Mouse (Mus musculus) CH12.LX (cell line): ENCODE measurements around the gene Casp8ap2. TPM values are rescaled to one million over a fixed set of nuclear protein-coding genes. Genes with fewer than 3 reads are reported as not detected.

Source experiments
- DNase-seq: peaks from one replicate; pipeline ENCODE4 v3.0.0-alpha.2; 2013; ENCODE audit errors: extremely low read depth
- H3K27ac ChIP-seq: 2 replicates; pipeline ENCODE4 v1.5.1; 2012; ENCODE audit warnings: low read depth, mild to moderate bottlenecking, control low read depth, moderate library complexity; ENCODE audit not compliant: insufficient read depth
- H3K27me3 ChIP-seq: replicated peaks from 2 replicates; pipeline ENCODE3; 2012; ENCODE audit warnings: inconsistent platforms
- H3K36me3 ChIP-seq, 2 experiments: replicated peaks in 1 of 2; 2 replicates each; pipeline versions ENCODE3 to v1.6.1; 2012; ENCODE audit warnings: inconsistent platforms in 1 of 2, low read length in 1 of 2, mild to moderate bottlenecking in 1 of 2, mixed read lengths in 1 of 2, moderate library complexity in 1 of 2; ENCODE audit not compliant: control insufficient read depth in 1 of 2, insufficient read depth in 1 of 2
- H3K4me1 ChIP-seq, 2 experiments: 2 replicates each; pipeline ENCODE4 v1.6.1; 2012; ENCODE audit warnings: inconsistent platforms in 1 of 2, moderate library complexity in 1 of 2; ENCODE audit not compliant: insufficient read depth in 2 of 2, control insufficient read depth in 1 of 2
- H3K4me2 ChIP-seq: 2 replicates; pipeline ENCODE4 v1.6.1; 2012; ENCODE audit warnings: low read depth, mild to moderate bottlenecking, control low read depth; ENCODE audit not compliant: poor library complexity, insufficient read depth, severe bottlenecking
- H3K4me3 ChIP-seq, 3 experiments: fragments of 150-350 bp in 1 of 3; sonication (generic) in 1 of 3; replicated peaks in 1 of 3; 2 replicates each; pipeline versions ENCODE3 to v1.5.1; 2011 to 2012; ENCODE audit warnings: low read depth in 2 of 3, low read length in 2 of 3, mild to moderate bottlenecking in 2 of 3, moderate library complexity in 2 of 3, control low read depth in 1 of 3, improper control_type of control experiment in 1 of 3, inconsistent platforms in 1 of 3, mixed read lengths in 1 of 3; ENCODE audit not compliant: poor library complexity in 1 of 3
- H3K79me2 ChIP-seq: replicated peaks from 2 replicates; pipeline ENCODE4 v1.6.1; 2012; ENCODE audit warnings: mild to moderate bottlenecking, moderate library complexity; ENCODE audit not compliant: control insufficient read depth, poor library complexity, insufficient read depth, severe bottlenecking; ENCODE audit errors: extremely low read depth
- H3K9ac ChIP-seq: 2 replicates; pipeline ENCODE4 v1.6.1; 2012; ENCODE audit warnings: low read depth, mild to moderate bottlenecking, control low read depth, moderate library complexity; ENCODE audit not compliant: insufficient read depth
- H3K9me3 ChIP-seq: replicated peaks from 2 replicates; pipeline ENCODE3; 2012; ENCODE audit warnings: low read length, inconsistent platforms, mixed read lengths
- CHD2 ChIP-seq: IDR thresholded peaks from 2 replicates; pipeline ENCODE4 v1.6.1; 2011; ENCODE audit warnings: low read length, improper control_type of control experiment
- EP300 ChIP-seq: IDR thresholded peaks from 2 replicates; pipeline ENCODE4 v1.6.1; 2011; ENCODE audit warnings: low read length, improper control_type of control experiment
- ETS1 ChIP-seq: conservative IDR thresholded peaks from 2 replicates; pipeline ENCODE4 v1.6.1; 2012; ENCODE audit warnings: low read depth, mild to moderate bottlenecking, inconsistent platforms, low read length, improper control_type of control experiment, moderate library complexity
- MAFK ChIP-seq: IDR thresholded peaks from 2 replicates; pipeline ENCODE4 v1.6.1; 2011; ENCODE audit warnings: low read length, improper control_type of control experiment; ENCODE audit not compliant: insufficient replicate concordance
- MAX ChIP-seq: IDR thresholded peaks from 2 replicates; pipeline ENCODE4 v1.6.1; 2011; ENCODE audit warnings: low read length, improper control_type of control experiment
- MYC ChIP-seq: IDR thresholded peaks from 2 replicates; pipeline ENCODE4 v1.6.1; 2011; ENCODE audit warnings: low read depth, mild to moderate bottlenecking, improper control_type of control experiment, low read length
- PAX5 ChIP-seq: IDR thresholded peaks from 2 replicates; pipeline ENCODE4 v1.6.1; 2012; ENCODE audit warnings: low read length, inconsistent platforms, mixed read lengths
- RAD21 ChIP-seq: IDR thresholded peaks from 2 replicates; pipeline ENCODE4 v1.6.1; 2011; ENCODE audit warnings: low read depth, mild to moderate bottlenecking, low read length, improper control_type of control experiment, moderate library complexity
- RCOR1 ChIP-seq: conservative IDR thresholded peaks from 2 replicates; pipeline ENCODE4 v1.6.1; 2012; ENCODE audit warnings: low read depth, mild to moderate bottlenecking, inconsistent platforms, low read length, improper control_type of control experiment
- TBP ChIP-seq: conservative IDR thresholded peaks from 2 replicates; pipeline ENCODE4 v1.6.1; 2011; ENCODE audit warnings: low read depth, low read length, improper control_type of control experiment
- TCF12 ChIP-seq: IDR thresholded peaks from 2 replicates; pipeline ENCODE4 v1.6.1; 2014; ENCODE audit warnings: low read depth, mild to moderate bottlenecking, inconsistent platforms, low read length, improper control_type of control experiment
- dilution Hi-C: fragments of 300-500 bp; cut with MboI; formaldehyde crosslinking; loops from 2 replicates; pipeline ENCODE4 v1.14.3; 2020; ENCODE audit warnings: low sequenced_read_pairs; ENCODE audit not compliant: extremely low pct_unique_long_range_greater_than_20kb, extremely low pct_ligation_motif_present
- in situ Hi-C: fragments of 300-500 bp; cut with MboI; formaldehyde crosslinking; loops from 3 replicates; pipeline ENCODE4 v1.14.3; 2019; ENCODE audit warnings: low sequenced_read_pairs, low pct_ligation_motif_present, low pct_unique_long_range_greater_than_20kb, mixed read lengths
- polyA plus RNA-seq: library from polyadenylated mRNA; unstranded; fragments of >175 nt; gene quantifications from 2 replicates; pipeline ENCODE4 v1.2.1, GENCODE M21; 2012; ENCODE audit warnings: low read depth; ENCODE audit not compliant: insufficient read length
- total RNA-seq, 2 experiments: library from RNA; depleted of rRNA; stranded (reverse); fragments of 300-350 nt in 1 of 2; fragments of >200 nt in 1 of 2; gene quantifications; 2 replicates each; pipeline ENCODE4 v1.2.3; 2012 to 2014

Gene Casp8ap2
- total and polyA plus RNA-seq, 3 experiments = 26.3 to 43.4 (median 27.2) TPM

DNA sequence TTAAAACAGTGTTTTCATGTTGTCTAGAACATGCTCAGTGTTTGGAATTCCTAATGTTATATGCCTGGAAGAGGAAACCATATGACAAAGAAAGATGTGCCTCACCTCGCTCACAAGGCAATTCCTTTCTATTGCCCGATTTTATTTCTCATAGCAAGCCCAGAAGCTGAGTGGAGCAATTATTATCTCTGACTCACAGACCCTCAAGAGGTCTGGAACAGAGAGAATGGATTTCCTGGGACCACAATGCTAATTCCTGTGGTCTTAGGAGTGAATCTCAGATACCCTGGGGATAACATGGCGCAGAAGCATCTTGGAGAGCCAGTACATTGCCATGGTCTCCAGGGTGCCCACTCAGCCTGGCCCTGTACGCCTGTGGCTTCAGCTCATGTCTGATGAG is 46.2 kb upstream of the Casp8ap2 start:
- DNase-seq = no peak
- H3K9me3 ChIP-seq = no peaks in the 10 kb centered on the region
- in situ Hi-C loops (loop anchor here (10.0 kb wide), 1 partner anchor 514 kb away; no protein-coding TSS in a partner anchor), dilution Hi-C loops (no loop called here)
- no peak overlapping the region for H3K4me3 ChIP-seq
- no peak overlapping the region for H3K27ac ChIP-seq
- H3K4me1 ChIP-seq = peaks cover 9 to 17% of the 10 kb centered on the region in 2 experiments
- no peak overlapping the region for H3K9ac ChIP-seq
- TF ChIP-seq PAX5 = no peak
- TF ChIP-seq MAX = no peak
- TF ChIP-seq TBP = no peak
- TF ChIP-seq MYC = no peak
- TF ChIP-seq MAFK = no peak
- no peak for TF ChIP-seq ETS1
- no peak for TF ChIP-seq RCOR1
- TF ChIP-seq TCF12 = no peak
- TF ChIP-seq RAD21 = no peak
- TF ChIP-seq EP300 = no peak
- H3K36me3 ChIP-seq = no peaks in the 10 kb centered on the region
- no peak overlapping the region for H3K4me2 ChIP-seq
- H3K27me3 ChIP-seq = no peaks in the 10 kb centered on the region
- H3K79me2 ChIP-seq = no peaks in the 10 kb centered on the region

DNA sequence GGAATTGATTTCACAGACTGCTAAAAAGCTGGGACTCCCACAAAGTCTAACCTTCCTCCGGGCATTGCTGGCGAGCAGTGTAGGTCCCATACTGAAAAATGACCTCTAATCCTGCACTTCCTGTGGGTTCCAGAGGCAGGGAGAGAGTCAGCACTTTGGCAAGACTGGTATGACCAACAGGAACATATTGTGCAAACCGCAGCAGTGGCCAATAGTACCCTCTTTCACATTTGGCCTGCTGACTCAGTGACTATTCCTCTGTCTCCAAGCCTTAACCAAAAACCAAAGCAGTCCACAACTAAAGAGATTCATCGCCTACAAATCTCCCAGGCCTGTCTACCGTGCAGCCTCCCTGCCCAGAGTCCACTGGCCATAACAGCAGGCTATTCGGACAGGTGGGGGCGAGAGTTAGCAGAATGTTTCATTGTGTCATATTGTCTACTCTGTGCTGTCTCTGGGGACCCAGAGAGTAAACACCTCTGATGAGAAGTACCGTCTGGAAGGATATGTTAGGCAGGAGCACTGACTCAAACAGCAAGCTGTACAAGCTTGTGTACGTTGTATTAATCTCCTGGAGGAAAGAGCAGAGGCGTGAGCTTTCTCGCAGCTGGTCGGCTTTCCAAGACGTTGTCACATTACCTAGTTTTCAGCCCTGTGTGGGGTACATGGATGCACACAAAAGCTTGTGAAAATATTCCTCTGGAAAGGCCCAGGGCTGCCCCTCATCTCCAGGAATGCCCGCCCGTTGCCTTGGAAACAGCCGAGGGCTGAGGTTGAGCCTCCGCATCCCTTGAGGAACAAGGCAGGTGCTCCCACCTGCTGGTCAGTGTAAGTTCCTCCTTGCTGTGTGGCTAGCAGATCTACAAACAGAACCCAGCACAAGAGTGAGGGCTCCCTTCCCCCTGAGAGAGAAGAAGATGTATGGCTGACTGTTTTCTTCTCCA is 45.0 kb upstream of the Casp8ap2 start:
- dilution Hi-C loops (no loop called here), in situ Hi-C loops (loop anchor here (10.0 kb wide), 1 partner anchor 515 kb away; no protein-coding TSS in a partner anchor)
- Histone ChIP-seq H3K4me2 (no peak overlapping the region), H3K4me1 (peaks cover 4 to 5% of the 10 kb centered on the region in 2 experiments), H3K27ac (no peak overlapping the region), H3K9ac (no peak overlapping the region), H3K27me3 (no peaks in the 10 kb centered on the region), H3K79me2 (no peaks in the 10 kb centered on the region), H3K36me3 (no peaks in the 10 kb centered on the region), H3K4me3 (no peak overlapping the region), H3K9me3 (no peaks in the 10 kb centered on the region)
- no peak for DNase-seq
- TF ChIP-seq RAD21 (peak; percentile 12), EP300 (no peak), RCOR1 (no peak)

DNA sequence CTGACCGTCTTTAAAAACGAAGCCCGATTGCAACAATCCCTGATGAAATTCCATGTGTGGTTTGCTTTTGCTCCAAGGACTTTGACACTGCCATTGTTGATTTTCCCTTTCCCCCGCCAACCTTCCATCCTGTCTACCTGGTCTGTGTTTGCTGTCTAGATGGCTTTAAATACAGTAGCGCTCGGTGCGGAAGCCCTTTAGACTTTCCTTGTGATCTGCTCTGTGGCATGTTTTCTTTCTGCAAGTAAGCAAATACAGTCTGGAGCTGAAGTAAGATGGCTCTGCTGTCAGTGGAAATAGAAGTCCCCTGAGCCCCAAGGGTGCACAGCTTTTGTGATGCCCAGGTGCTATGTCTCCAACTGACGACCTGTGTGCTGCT is 44.3 kb upstream of the Casp8ap2 start:
- Histone ChIP-seq H3K9ac (no peak overlapping the region), H3K4me3 (no peak overlapping the region), H3K9me3 (no peaks in the 10 kb centered on the region), H3K4me1 (peaks cover 3 to 4% of the 10 kb centered on the region in 2 experiments; a peak in 2 of 4 replicates), H3K27me3 (no peaks in the 10 kb centered on the region), H3K79me2 (no peaks in the 10 kb centered on the region), H3K4me2 (no peak overlapping the region), H3K36me3 (no peaks in the 10 kb centered on the region), H3K27ac (no peak overlapping the region)
- DNase-seq = no peak
- TF ChIP-seq CHD2 = no peak
- in situ Hi-C loops = no loop called here
- dilution Hi-C loops = no loop called here
